Mouse (Mus musculus): Measurements from ENCODE around the gene Rab3ip. TPM values are rescaled to one million over a fixed set of nuclear protein-coding genes. Genes with fewer than 3 reads are reported as not detected.

Rab3ip gene
- polyA plus RNA-seq, 1 experiment from 2014 or later = 29.9 TPM

DNA sequence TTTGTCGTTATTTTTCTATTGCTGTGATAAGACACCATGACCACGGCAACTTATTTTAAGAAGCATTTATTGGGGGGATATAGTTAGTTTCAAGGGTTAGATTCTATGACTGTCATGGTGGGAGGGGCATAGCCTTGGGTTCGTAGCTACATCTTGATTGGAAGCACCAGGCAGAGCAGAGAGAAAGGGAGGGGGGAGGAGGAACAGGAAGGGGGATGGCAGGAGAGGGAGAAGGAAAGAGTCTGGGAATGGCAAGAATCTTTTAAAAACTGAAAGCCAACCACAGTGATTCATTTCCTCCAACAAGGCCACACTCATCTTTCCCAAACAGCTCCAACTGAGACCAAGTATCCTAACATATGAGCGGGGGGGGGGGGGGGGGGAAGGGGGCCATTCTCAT lies 32.0 kb upstream of the Rab3ip start:
- 63% methylated on average over 3 of the region's 4 CpGs for WGBS
- DNase-seq (ENCODE audit: low spot score) = no peak
- H3K27ac ChIP-seq (replicated peaks; ENCODE audit: low read depth, low read length) = no peak overlapping the region
- H3K9me3 ChIP-seq (ENCODE audit: control insufficient read depth, low read length) = no peaks in the 10 kb centered on the region
- H3K4me2 ChIP-seq (ENCODE audit: low read depth, low read length) = no peak overlapping the region
- ATAC-seq (ENCODE audit: low read depth) = no peak
- no peak overlapping the region for H3K4me3 ChIP-seq (ENCODE audit: low read depth, low read length)
- no peaks in the 10 kb centered on the region for H3K4me1 ChIP-seq (ENCODE audit: control insufficient read depth, insufficient read depth, low read length)
- H3K9ac ChIP-seq (ENCODE audit: low read depth, low read length) = no peak overlapping the region
- H3K27me3 ChIP-seq (replicated peaks; ENCODE audit: control insufficient read depth, insufficient read depth, low read length) = no peaks in the 10 kb centered on the region
- no peaks in the 10 kb centered on the region for H3K36me3 ChIP-seq (ENCODE audit: control insufficient read depth, insufficient read depth, low read length)

DNA sequence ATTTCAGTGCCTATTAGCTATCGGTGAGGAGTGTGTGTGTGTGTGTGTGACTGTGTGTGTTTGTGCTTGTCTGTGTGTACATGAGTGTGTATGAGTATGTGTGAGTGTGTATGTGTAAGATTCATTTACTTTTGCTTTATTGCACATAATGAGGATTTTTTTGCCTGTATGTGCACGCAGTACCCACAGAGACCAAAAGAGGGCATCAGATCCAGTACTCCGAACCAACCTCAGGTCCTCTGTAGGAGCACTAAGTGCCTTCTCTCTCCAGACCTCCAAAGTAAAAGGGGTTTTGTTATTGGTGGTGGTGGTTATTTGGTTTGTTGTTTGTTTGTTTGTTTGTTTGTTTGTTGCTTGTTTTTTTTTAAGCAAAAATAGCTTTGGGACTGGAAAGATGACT lies 30.3 kb upstream of the Rab3ip start:
- Histone ChIP-seq H3K4me3 (ENCODE audit: low read depth, low read length) (no peak overlapping the region), H3K4me1 (ENCODE audit: control insufficient read depth, insufficient read depth, low read length) (no peaks in the 10 kb centered on the region), H3K27ac (replicated peaks; ENCODE audit: low read depth, low read length) (no peak overlapping the region), H3K36me3 (ENCODE audit: control insufficient read depth, insufficient read depth, low read length) (no peaks in the 10 kb centered on the region), H3K9ac (ENCODE audit: low read depth, low read length) (no peak overlapping the region), H3K4me2 (ENCODE audit: low read depth, low read length) (no peak overlapping the region), H3K27me3 (replicated peaks; ENCODE audit: control insufficient read depth, insufficient read depth, low read length) (no peaks in the 10 kb centered on the region), H3K9me3 (ENCODE audit: control insufficient read depth, low read length) (no peaks in the 10 kb centered on the region)
- ATAC-seq (ENCODE audit: low read depth) = no peak
- 60% methylated on average over 3 of the region's 3 CpGs for WGBS
- DNase-seq (ENCODE audit: low spot score) = no peak

- 79% methylated on average over 4 of the region's 4 CpGs for WGBS
- no peak overlapping the region for H3K27ac ChIP-seq (replicated peaks; ENCODE audit: low read depth, low read length)
- no peak overlapping the region for H3K4me2 ChIP-seq (ENCODE audit: low read depth, low read length)
- H3K9ac ChIP-seq (ENCODE audit: low read depth, low read length) = no peak overlapping the region
- ATAC-seq (ENCODE audit: low read depth) (no peak), DNase-seq (ENCODE audit: low spot score) (no peak)
- no peaks in the 10 kb centered on the region for H3K9me3 ChIP-seq (ENCODE audit: control insufficient read depth, low read length)
- no peaks in the 10 kb centered on the region for H3K4me1 ChIP-seq (ENCODE audit: control insufficient read depth, insufficient read depth, low read length)
- no peaks in the 10 kb centered on the region for H3K36me3 ChIP-seq (ENCODE audit: control insufficient read depth, insufficient read depth, low read length)
- no peak overlapping the region for H3K4me3 ChIP-seq (ENCODE audit: low read depth, low read length)
- no peaks in the 10 kb centered on the region for H3K27me3 ChIP-seq (replicated peaks; ENCODE audit: control insufficient read depth, insufficient read depth, low read length)
Observed at GRCm38 (mm10) chr10:116980273-116980672, 29.7 kb upstream of the Rab3ip start.

DNA sequence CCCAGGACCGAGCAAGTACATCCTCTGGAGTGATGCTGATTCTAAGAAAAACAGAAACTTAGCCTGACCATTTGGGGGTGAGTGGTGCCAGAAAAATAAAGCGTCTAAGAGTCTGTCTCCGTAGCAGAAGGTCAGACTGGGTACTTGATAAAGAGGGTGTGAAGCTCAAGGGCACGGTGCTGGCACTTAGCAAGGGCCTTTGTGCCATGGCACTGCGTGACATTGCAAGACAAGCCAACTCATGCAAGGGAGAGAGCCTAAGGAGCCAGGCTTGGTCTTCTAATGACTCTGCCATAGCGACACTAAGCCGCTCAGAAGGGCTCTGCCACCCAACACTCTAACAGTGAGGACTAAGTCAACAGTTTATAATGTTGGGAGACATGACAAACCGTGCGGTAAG lies 28.3 kb upstream of the Rab3ip start:
- WGBS = 91% methylated on average over 9 of the region's 9 CpGs
- Histone ChIP-seq H3K4me2 (ENCODE audit: low read depth, low read length) (no peak overlapping the region), H3K9me3 (ENCODE audit: control insufficient read depth, low read length) (no peaks in the 10 kb centered on the region), H3K27ac (replicated peaks; ENCODE audit: low read depth, low read length) (no peak overlapping the region), H3K36me3 (ENCODE audit: control insufficient read depth, insufficient read depth, low read length) (no peaks in the 10 kb centered on the region), H3K9ac (ENCODE audit: low read depth, low read length) (no peak overlapping the region), H3K27me3 (replicated peaks; ENCODE audit: control insufficient read depth, insufficient read depth, low read length) (no peaks in the 10 kb centered on the region), H3K4me1 (ENCODE audit: control insufficient read depth, insufficient read depth, low read length) (no peaks in the 10 kb centered on the region), H3K4me3 (ENCODE audit: low read depth, low read length) (no peak overlapping the region)
- no peak for ATAC-seq (ENCODE audit: low read depth)
- DNase-seq (ENCODE audit: low spot score) = no peak

DNA sequence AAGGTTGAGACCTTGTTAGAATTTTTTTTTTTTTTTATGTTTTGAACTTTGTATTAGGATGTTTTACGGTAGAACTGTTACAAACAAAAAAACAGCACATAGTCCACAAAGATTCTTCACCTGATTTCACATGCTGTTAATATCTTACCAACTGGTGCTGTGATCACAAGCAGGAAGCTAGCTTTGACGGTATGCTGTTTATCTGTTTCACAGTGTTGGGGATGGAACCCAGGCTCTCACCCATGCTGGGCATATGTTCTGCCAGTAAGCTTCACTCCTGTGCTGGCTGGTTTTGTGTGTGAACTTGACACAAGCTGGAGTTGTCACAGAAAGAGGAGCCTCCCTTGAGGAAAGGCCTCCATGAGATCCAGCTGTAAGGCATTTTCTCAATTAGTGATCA lies 27.3 kb upstream of the Rab3ip start:
- Histone ChIP-seq H3K9ac (ENCODE audit: low read depth, low read length) (no peak overlapping the region), H3K9me3 (ENCODE audit: control insufficient read depth, low read length) (no peaks in the 10 kb centered on the region), H3K4me3 (ENCODE audit: low read depth, low read length) (no peak overlapping the region), H3K27me3 (replicated peaks; ENCODE audit: control insufficient read depth, insufficient read depth, low read length) (no peaks in the 10 kb centered on the region), H3K36me3 (ENCODE audit: control insufficient read depth, insufficient read depth, low read length) (no peaks in the 10 kb centered on the region), H3K4me2 (ENCODE audit: low read depth, low read length) (no peak overlapping the region), H3K27ac (replicated peaks; ENCODE audit: low read depth, low read length) (no peak overlapping the region), H3K4me1 (ENCODE audit: control insufficient read depth, insufficient read depth, low read length) (no peaks in the 10 kb centered on the region)
- WGBS = 76% methylated on average over 2 of the region's 2 CpGs
- DNase-seq (ENCODE audit: low spot score) (no peak), ATAC-seq (ENCODE audit: low read depth) (no peak)

DNA sequence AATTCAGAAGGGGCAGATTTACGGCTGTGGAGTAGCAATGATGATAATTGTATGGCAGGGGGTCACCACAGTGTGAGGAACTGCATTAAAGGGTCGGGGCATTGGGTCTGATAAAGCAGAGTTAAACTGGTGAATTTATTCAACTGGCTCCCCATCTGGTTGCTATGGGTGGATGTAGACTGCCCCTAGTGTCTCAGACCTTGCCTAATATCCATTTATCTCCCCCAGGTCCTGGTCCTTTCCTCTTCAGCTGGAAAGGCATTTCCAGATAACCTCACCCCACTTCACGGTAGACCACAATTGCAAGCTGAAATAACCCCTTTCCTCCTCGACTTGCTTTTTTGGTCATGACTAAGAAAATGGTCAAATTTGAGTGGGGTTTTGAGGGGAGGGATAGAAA lies 26.9 kb upstream of the Rab3ip start:
- Histone ChIP-seq H3K4me1 (ENCODE audit: control insufficient read depth, insufficient read depth, low read length) (no peaks in the 10 kb centered on the region), H3K4me2 (ENCODE audit: low read depth, low read length) (no peak overlapping the region), H3K27ac (replicated peaks; ENCODE audit: low read depth, low read length) (no peak overlapping the region), H3K36me3 (ENCODE audit: control insufficient read depth, insufficient read depth, low read length) (no peaks in the 10 kb centered on the region), H3K9me3 (ENCODE audit: control insufficient read depth, low read length) (no peaks in the 10 kb centered on the region), H3K4me3 (ENCODE audit: low read depth, low read length) (no peak overlapping the region), H3K9ac (ENCODE audit: low read depth, low read length) (no peak overlapping the region), H3K27me3 (replicated peaks; ENCODE audit: control insufficient read depth, insufficient read depth, low read length) (no peaks in the 10 kb centered on the region)
- 48% methylated on average over 4 of the region's 4 CpGs for WGBS
- DNase-seq (ENCODE audit: low spot score) (no peak), ATAC-seq (ENCODE audit: low read depth) (no peak)

- Histone ChIP-seq H3K9me3 (ENCODE audit: control insufficient read depth, low read length) (no peaks in the 10 kb centered on the region), H3K4me3 (ENCODE audit: low read depth, low read length) (no peak within 1 kb of the TSS), H3K36me3 (ENCODE audit: control insufficient read depth, insufficient read depth, low read length) (no peaks in the 10 kb centered on the region), H3K4me1 (ENCODE audit: control insufficient read depth, insufficient read depth, low read length) (no peaks in the 10 kb centered on the region), H3K27ac (replicated peaks; ENCODE audit: low read depth, low read length) (no peak within 1 kb of the TSS), H3K27me3 (replicated peaks; ENCODE audit: control insufficient read depth, insufficient read depth, low read length) (no peaks in the 10 kb centered on the region), H3K9ac (ENCODE audit: low read depth, low read length) (no peak within 1 kb of the TSS), H3K4me2 (ENCODE audit: low read depth, low read length) (no peak within 1 kb of the TSS)
- no peak for ATAC-seq (ENCODE audit: low read depth)
- DNase-seq (ENCODE audit: low spot score) = no peak
- WGBS = over 99% methylated on average over 6 of the region's 6 CpGs
Observed at GRCm38 (mm10) chr10:116972509-116972908, 21.9 kb upstream of the Rab3ip start, which contains the start of gene Gm10271. Gene Gm10271 (minus strand): TSS chr10:116972609.

- H3K4me2 ChIP-seq (ENCODE audit: low read depth, low read length) = no peak overlapping the region
- H3K27me3 ChIP-seq (replicated peaks; ENCODE audit: control insufficient read depth, insufficient read depth, low read length) = no peaks in the 10 kb centered on the region
- ATAC-seq (ENCODE audit: low read depth) (no peak), DNase-seq (ENCODE audit: low spot score) (no peak)
- H3K27ac ChIP-seq (replicated peaks; ENCODE audit: low read depth, low read length) = no peak overlapping the region
- no peak overlapping the region for H3K9ac ChIP-seq (ENCODE audit: low read depth, low read length)
- no peaks in the 10 kb centered on the region for H3K36me3 ChIP-seq (ENCODE audit: control insufficient read depth, insufficient read depth, low read length)
- H3K9me3 ChIP-seq (ENCODE audit: control insufficient read depth, low read length) = no peaks in the 10 kb centered on the region
- peaks cover 6% of the 10 kb centered on the region; the same call in 1 of the 2 replicates for H3K4me1 ChIP-seq (ENCODE audit: control insufficient read depth, insufficient read depth, low read length)
- WGBS = 75% methylated on average over 4 of the region's 4 CpGs
- H3K4me3 ChIP-seq (ENCODE audit: low read depth, low read length) = no peak overlapping the region
Observed at GRCm38 (mm10) chr10:116968741-116969140, 18.2 kb upstream of the Rab3ip start.

DNA sequence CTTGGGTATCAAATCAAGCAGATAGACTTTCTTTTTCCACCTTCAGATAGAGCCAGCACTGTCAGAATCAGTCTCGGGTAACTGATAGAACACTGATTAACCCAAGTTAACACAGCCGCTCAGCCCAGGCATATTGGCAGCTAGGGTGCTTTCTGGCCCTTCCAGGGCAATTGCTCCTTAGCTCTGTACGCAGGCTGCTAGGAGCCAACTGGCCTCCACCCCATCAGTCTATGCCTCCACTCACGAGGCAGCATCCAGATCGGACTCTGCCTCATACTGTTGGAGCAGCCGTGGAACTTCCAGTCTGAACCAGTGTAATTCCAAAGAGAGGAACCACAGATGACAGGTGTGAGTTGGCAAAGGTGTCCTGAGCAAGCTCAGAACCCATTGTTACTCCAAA lies 15.5 kb upstream of the Rab3ip start:
- Histone ChIP-seq H3K36me3 (ENCODE audit: control insufficient read depth, insufficient read depth, low read length) (no peaks in the 10 kb centered on the region), H3K4me1 (ENCODE audit: control insufficient read depth, insufficient read depth, low read length) (peaks cover 10% of the 10 kb centered on the region; the same call in 1 of the 2 replicates), H3K27ac (replicated peaks; ENCODE audit: low read depth, low read length) (no peak overlapping the region), H3K4me3 (ENCODE audit: low read depth, low read length) (no peak overlapping the region), H3K9me3 (ENCODE audit: control insufficient read depth, low read length) (no peaks in the 10 kb centered on the region), H3K4me2 (ENCODE audit: low read depth, low read length) (no peak overlapping the region), H3K9ac (ENCODE audit: low read depth, low read length) (no peak overlapping the region), H3K27me3 (replicated peaks; ENCODE audit: control insufficient read depth, insufficient read depth, low read length) (no peaks in the 10 kb centered on the region)
- no peak for DNase-seq (ENCODE audit: low spot score)
- no peak for ATAC-seq (ENCODE audit: low read depth)
- WGBS = 75% methylated on average over 6 of the region's 6 CpGs
